Mouse (Mus musculus) midbrain, embryonic 15.5 days (tissue): ENCODE data around the gene Rnf26. TPM values are rescaled to one million over a fixed set of nuclear protein-coding genes. Genes with fewer than 3 reads are reported as not detected.

ENCODE experiments used
- ATAC-seq: fragments of 200-750 bp; cut with Nextera tagmentation; replicated peaks from 2 replicates; pipeline ENCODE4 v1.8.0; 2017; ENCODE audit warnings: moderate TSS enrichment
- H3K27ac ChIP-seq: fragments of 300-500 bp; sonication (generic); 2 replicates; pipeline ENCODE4 v1.5.1; 2015; ENCODE audit warnings: mild to moderate bottlenecking, inconsistent platforms
- H3K27me3 ChIP-seq: fragments of 300-500 bp; sonication (generic); replicated peaks from 2 replicates; pipeline ENCODE4 v1.6.1; 2015; ENCODE audit warnings: inconsistent platforms
- H3K36me3 ChIP-seq: fragments of 300-500 bp; sonication (generic); replicated peaks from 2 replicates; pipeline ENCODE4 v1.6.1; 2015; ENCODE audit warnings: inconsistent platforms
- H3K4me1 ChIP-seq: fragments of 300-500 bp; sonication (generic); 2 replicates; pipeline ENCODE4 v1.6.1; 2015; ENCODE audit warnings: inconsistent platforms
- H3K4me2 ChIP-seq: fragments of 300-500 bp; sonication (generic); 2 replicates; pipeline ENCODE4 v1.6.1; 2015; ENCODE audit warnings: inconsistent platforms, mild to moderate bottlenecking, moderate library complexity
- H3K4me3 ChIP-seq: fragments of 300-500 bp; sonication (generic); 2 replicates; pipeline ENCODE4 v1.5.1; 2015; ENCODE audit warnings: mild to moderate bottlenecking, inconsistent platforms
- H3K9ac ChIP-seq: fragments of 300-500 bp; sonication (generic); 2 replicates; pipeline ENCODE4 v1.6.1; 2015; ENCODE audit warnings: mild to moderate bottlenecking, inconsistent platforms
- H3K9me3 ChIP-seq: fragments of 300-500 bp; sonication (generic); 2 replicates; pipeline ENCODE4 v1.6.1; 2016; ENCODE audit warnings: inconsistent platforms
- WGBS: fragments of 180-500 bp; shearing (Covaris S2); methylation state at CpG from one replicate; pipeline ENCODE4 v1.1.7; 2015; ENCODE audit warnings: mixed read lengths; 5-methylcytosine and 5-hydroxymethylcytosine counted together
- polyA plus RNA-seq: library from polyadenylated mRNA; unstranded; fragments of >200 nt; fragmentation: Nextera tagmentation; extraction: Ambion mirVana; gene quantifications from 2 replicates; pipeline ENCODE4 v1.2.1, GENCODE M21; 2015

Gene Rnf26
- polyA plus RNA-seq, 1 experiment from 2014 or later, result 29.2 TPM

DNA sequence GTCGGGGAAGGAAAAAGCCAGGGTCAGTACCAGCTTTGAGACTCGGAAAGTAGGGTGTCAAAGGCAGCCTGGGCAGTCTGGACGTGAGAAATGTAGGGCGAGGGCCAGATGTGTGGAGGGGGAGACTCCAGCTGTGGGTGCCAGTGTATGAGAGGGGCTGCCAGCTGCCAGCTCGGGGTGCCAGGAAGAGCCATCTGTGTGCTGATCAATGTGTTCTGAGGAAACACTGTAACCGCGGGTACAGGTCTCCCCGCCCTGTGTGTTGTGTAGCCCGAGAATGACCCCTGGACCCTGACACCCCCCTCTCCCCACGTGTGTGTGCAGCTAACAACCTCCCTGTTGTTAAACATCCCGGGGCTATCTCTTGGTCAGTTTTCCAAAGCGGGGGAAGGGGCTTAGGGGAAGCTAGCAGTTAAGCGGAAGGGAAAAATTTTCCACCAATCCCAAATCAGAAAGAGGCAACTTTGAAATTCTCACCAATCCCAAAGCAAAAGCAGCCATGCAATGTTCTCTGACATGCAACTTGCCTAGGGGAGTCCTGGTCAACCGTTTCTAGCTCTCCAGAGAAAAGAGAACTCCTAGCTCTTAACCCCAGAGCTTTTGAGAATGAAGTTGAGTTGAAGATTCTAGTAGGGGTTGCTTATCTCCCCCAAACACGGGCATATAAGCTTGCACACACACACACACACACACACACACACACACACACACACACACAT lies 45.9 kb downstream of the Rnf26 start:
- peak; percentile 71 for ATAC-seq
- peak overlapping the region; percentile 82 for H3K4me2 ChIP-seq

DNA sequence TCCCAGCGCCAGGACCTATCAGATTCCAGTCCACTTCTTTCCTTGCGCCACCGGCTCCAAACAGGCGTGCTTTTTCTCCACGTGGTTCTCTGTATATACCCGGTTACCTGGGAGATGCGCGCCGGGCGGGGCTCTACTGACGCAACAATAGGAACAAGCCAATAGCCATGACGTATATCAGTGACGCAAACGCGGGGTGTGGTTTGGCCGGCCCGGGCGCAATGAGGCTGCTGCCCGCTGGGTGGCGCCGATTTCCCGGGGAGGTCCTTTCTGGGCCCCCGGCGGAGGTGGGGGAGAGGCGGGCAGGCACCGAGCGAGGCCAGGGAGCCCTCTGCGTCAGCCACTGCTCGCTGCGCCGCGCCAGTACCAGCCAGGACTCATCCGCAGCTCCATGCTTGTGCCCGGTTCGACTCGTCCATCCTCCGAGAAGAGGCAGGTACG lies 46.5 kb downstream of the Rnf26 start, which contains the start of gene Usp2:
Gene Usp2, plus strand, starts transcription at position 237 of the 441 bp plus-strand sequence.
- H3K4me2 ChIP-seq, result peak within 1 kb of the TSS; percentile 82
- H3K27me3 ChIP-seq, result no peaks in the 10 kb centered on the region; the same call in 1 of the 2 replicates
- peak; percentile 99 for ATAC-seq
- under 1% methylated on average over 38 of the region's 38 CpGs for WGBS
- H3K4me1 ChIP-seq, result peaks cover 17% of the 10 kb centered on the region
- peak within 1 kb of the TSS; percentile 31; the same call in 1 of the 2 replicates for H3K27ac ChIP-seq
- H3K4me3 ChIP-seq, result peak within 1 kb of the TSS; percentile 51
- no peaks in the 10 kb centered on the region for H3K9me3 ChIP-seq
- H3K9ac ChIP-seq, result peak within 1 kb of the TSS; percentile 48
- H3K36me3 ChIP-seq, result no peaks in the 10 kb centered on the region

More for the DNA sequence above, 45.9 kb downstream of the Rnf26 start:
- Histone ChIP-seq H3K9ac (peak overlapping the region; percentile 48), H3K27ac (peak overlapping the region; percentile 31; the same call in 1 of the 2 replicates), H3K9me3 (no peaks in the 10 kb centered on the region), H3K4me1 (peaks cover 23% of the 10 kb centered on the region), H3K27me3 (no peaks in the 10 kb centered on the region; the same call in 1 of the 2 replicates), H3K36me3 (no peaks in the 10 kb centered on the region), H3K4me3 (peak overlapping the region; percentile 51)
- WGBS, result 9% methylated on average over 15 of the region's 15 CpGs

DNA sequence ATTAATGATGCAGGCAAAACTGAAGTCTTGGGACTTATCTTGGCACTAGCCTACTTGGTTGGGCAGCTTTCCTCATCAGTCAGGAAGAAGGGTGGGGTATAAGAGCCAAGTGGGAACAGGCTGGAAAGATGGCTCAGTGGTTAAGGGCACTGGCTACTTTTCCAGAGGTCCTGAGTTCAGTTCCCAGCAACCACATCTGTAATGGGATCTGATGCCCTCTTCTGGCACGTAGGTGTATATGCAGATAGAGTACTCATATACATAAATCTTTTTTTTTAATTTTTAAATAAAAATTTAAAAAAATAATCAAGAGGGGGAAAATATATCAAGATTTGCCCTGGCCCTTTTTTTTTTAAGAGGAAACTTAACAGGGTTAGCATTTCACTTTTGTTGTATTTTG lies 48.1 kb downstream of the Rnf26 start:
- H3K9me3 ChIP-seq, result no peaks in the 10 kb centered on the region
- H3K4me3 ChIP-seq, result no peak overlapping the region
- no peak for ATAC-seq
- H3K9ac ChIP-seq, result no peak overlapping the region
- WGBS, result 41% methylated on average over 1 of the region's 1 CpGs
- no peaks in the 10 kb centered on the region for H3K36me3 ChIP-seq
- H3K4me2 ChIP-seq, result no peak overlapping the region
- no peaks in the 10 kb centered on the region for H3K27me3 ChIP-seq
- peaks cover 13% of the 10 kb centered on the region for H3K4me1 ChIP-seq
- no peak overlapping the region for H3K27ac ChIP-seq

DNA sequence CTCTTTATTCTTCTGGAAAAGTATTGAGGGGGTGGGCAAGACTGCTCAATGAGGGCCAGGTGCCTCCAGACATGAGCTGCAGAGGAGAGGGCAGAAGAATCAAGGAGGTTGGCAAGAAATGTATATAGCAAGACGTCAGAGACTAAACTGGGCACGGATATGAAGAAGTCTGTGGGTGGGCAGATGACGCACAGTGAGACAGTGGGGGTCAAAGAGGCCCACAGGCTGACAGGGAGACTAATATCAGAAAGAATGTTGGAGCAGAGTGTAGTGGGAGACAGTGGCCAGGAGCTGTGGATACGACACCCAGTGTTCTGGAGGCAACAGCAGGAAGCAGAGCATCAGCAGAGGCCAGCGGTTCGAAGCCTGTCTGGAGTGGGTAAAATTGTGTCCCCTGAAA lies 54.7 kb downstream of the Rnf26 start:
- H3K27ac ChIP-seq, result no peak overlapping the region
- no peak overlapping the region for H3K4me2 ChIP-seq
- H3K27me3 ChIP-seq, result no peaks in the 10 kb centered on the region
- no peaks in the 10 kb centered on the region for H3K36me3 ChIP-seq
- H3K9me3 ChIP-seq, result no peaks in the 10 kb centered on the region
- no peak for ATAC-seq
- H3K4me3 ChIP-seq, result no peak overlapping the region
- WGBS, result 86% methylated on average over 6 of the region's 6 CpGs
- no peak overlapping the region for H3K9ac ChIP-seq
- H3K4me1 ChIP-seq, result no peaks in the 10 kb centered on the region

DNA sequence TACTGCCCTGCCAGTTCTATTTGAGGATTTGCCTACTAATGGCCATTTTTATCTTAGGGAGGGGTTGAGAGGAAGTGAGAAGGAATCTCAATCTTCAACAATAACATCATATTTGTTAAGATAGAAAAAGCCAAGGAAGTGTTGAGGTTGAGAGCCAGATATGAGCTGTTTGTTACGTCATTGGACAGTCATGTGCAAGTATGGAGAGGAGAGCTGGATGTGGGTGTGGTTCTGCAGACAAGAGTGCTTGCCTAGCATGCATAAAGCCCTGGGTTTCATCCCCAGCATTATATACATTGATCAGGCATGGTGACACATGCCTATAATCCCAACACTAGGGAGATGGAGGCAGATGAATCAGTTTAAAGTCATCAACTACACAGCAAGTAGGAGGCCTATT lies 59.4 kb downstream of the Rnf26 start:
- Histone ChIP-seq H3K4me3 (no peak overlapping the region), H3K27ac (no peak overlapping the region), H3K9me3 (no peaks in the 10 kb centered on the region), H3K36me3 (no peaks in the 10 kb centered on the region), H3K4me2 (no peak overlapping the region), H3K27me3 (no peaks in the 10 kb centered on the region), H3K9ac (no peak overlapping the region), H3K4me1 (no peaks in the 10 kb centered on the region)
- ATAC-seq, result no peak
- 83% methylated on average over 1 of the region's 1 CpGs for WGBS

DNA sequence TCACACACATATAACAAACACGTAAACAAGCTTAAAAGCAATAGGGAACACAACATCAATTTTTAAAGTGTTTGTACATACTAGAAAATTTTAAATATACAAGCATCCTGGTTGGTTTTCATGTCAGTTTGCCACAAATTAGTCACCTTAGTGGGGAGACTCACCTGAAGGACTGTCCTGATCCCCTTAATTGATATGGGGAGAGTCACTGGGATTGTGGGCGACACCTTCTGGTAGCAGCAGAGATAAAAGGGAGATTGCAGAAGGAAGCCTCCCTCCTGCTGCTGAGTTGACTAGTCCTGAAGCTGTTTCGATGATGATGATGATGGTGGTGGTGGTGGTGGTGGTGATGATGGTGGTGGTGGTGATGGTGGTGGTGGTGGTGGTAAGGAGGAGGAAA lies 60.5 kb downstream of the Rnf26 start:
- Histone ChIP-seq H3K4me3 (no peak overlapping the region), H3K36me3 (no peaks in the 10 kb centered on the region), H3K27me3 (no peaks in the 10 kb centered on the region), H3K27ac (no peak overlapping the region), H3K9me3 (no peaks in the 10 kb centered on the region), H3K4me1 (no peaks in the 10 kb centered on the region), H3K4me2 (no peak overlapping the region), H3K9ac (no peak overlapping the region)
- 66% methylated on average over 3 of the region's 3 CpGs for WGBS
- ATAC-seq, result no peak

DNA sequence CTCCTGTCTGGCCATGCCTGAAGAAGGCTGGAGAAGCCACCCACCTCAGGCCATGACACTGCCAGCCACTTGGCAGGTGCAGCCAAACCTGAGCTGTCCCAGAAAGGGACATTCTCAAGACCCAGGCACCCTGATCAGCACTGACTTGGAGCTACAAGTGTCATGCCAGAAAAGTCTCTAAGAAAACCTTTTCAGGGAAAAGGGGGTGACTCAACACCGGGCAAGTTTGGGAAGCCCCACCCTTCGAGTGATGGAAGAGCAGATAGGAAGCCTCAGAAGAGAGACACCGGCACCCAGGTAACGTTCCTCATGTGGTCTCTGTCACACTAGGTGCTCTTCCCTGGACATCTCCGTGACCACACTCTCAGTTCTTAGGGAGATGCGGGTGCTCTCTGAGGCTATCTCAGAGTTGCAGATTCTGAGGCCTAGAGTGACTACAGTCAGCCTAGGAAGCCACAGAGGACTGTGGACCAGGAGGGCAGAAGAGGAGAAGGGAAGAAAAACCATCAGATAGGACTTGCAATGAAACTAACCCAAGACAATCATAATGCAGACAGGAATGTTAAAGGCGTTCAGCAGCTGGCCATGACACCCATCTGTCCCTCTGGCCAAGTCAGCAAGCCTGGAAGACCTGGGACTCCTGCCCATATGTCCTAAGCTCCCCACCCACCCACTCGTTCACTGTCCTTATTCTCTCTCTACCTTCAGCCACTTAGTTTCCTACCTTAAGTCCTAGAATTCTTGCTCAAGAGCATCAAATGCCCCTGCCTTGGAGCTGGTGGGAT lies 63.7 kb downstream of the Rnf26 start:
- Histone ChIP-seq H3K9me3 (no peaks in the 10 kb centered on the region), H3K36me3 (no peaks in the 10 kb centered on the region), H3K27ac (no peak overlapping the region), H3K4me3 (no peak overlapping the region), H3K4me1 (no peaks in the 10 kb centered on the region), H3K27me3 (peaks cover 12% of the 10 kb centered on the region), H3K9ac (no peak overlapping the region), H3K4me2 (no peak overlapping the region)
- no peak for ATAC-seq
- WGBS, result 93% methylated on average over 8 of the region's 8 CpGs

DNA sequence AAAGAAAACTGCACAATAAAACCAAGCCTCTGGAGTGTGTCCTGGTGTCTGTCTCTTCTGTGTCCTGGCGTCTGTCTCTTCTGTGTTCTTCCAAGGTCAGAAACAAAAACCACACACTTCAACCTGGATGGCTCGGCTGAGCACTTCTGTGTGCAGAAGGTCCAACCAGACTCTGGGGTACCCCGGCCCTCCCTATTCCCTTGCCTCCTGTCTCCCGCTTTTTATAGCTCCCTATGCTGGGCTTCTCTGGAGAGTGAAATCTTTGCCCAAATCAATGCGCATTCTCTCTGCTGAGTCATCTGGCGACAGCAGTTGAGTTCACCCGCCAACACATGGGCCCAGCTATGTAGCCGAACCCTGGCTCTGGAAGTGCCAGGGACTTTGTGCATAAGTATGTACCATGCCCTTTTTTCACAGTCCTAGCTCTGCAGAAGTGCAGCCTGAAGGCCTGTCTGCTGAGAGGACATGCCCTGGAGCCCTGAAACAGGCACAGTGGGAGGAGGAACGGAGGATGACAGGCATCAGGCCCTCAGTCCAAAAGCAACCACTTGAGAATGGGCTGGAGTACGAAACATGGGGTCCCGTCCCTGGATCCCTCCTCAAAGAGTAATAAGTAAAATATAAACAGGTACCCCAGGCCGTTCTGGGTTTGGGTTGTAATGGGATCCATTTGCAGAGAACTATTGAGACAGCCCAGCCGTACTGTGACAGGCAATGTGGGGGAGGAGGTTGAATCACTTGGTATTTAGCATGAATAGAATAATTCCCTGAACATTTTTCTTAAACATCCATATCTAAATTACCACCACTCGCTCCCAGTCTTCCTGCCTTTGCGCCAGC lies 64.6 kb downstream of the Rnf26 start:
- no peak for ATAC-seq
- Histone ChIP-seq H3K9ac (no peak overlapping the region), H3K4me3 (no peak overlapping the region), H3K27ac (no peak overlapping the region), H3K4me1 (peaks cover 8% of the 10 kb centered on the region), H3K4me2 (no peak overlapping the region), H3K36me3 (no peaks in the 10 kb centered on the region), H3K27me3 (peaks cover 20% of the 10 kb centered on the region), H3K9me3 (no peaks in the 10 kb centered on the region)
- 81% methylated on average over 15 of the region's 15 CpGs for WGBS

DNA sequence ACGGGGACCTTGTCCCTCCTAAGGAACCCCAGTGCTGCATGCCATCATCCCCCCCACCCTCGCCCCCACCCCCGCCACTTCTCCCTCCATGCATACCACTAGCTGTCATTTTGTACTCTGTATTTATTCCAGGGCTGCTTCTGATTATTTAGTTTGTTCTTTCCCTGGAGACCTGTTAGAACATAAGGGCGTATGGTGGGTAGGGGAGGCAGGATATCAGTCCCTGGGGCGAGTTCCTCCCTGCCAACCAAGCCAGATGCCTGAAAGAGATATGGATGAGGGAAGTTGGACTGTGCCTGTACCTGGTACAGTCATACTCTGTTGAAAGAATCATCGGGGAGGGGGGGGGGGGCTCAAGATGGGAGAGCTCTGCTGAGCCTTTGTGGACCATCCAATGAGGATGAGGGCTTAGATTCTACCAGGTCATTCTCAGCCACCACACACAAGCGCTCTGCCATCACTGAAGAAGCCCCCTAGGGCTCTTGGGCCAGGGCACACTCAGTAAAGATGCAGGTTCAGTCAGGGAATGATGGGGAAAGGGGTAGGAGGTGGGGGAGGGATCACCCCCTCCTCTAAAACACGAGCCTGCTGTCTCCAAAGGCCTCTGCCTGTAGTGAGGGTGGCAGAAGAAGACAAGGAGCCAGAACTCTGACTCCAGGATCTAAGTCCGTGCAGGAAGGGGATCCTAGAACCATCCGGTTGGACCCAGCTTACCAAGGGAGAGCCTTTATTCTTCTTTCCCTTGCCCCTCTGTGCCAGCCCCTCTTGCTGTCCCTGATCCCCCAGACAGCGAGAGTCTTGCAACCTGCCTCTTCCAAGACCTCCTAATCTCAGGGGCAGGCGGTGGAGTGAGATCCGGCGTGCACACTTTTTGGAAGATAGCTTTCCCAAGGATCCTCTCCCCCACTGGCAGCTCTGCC lies 65.5 kb downstream of the Rnf26 start:
- H3K27me3 ChIP-seq, result peaks cover 25% of the 10 kb centered on the region
- H3K4me3 ChIP-seq, result no peak overlapping the region
- H3K4me2 ChIP-seq, result no peak overlapping the region
- H3K4me1 ChIP-seq, result peaks cover 17% of the 10 kb centered on the region
- H3K36me3 ChIP-seq, result no peaks in the 10 kb centered on the region
- 81% methylated on average over 14 of the region's 14 CpGs for WGBS
- no peak overlapping the region for H3K9ac ChIP-seq
- H3K27ac ChIP-seq, result no peak overlapping the region
- H3K9me3 ChIP-seq, result no peaks in the 10 kb centered on the region
- no peak for ATAC-seq

DNA sequence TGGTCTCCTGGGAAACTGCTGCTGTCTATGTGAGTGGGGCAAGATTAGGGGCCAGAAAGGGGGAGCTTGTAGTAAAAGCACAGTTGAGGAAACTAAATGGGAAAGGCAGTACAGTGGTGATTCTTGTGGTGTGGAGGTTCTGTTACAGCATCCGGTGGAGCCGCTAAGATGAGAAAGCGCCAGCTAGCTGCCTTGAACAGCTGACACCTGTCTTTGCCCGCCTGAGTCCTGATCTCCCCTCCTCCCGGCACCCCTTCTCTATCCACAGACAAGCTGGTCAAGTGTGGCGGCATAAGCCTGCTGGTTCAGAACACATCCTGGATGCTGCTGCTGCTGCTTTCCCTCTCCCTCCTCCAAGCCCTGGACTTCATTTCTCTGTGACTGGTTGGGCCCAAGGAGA lies 66.2 kb downstream of the Rnf26 start:
- Histone ChIP-seq H3K4me1 (peaks cover 19% of the 10 kb centered on the region), H3K9me3 (no peaks in the 10 kb centered on the region), H3K27ac (no peak overlapping the region), H3K27me3 (peaks cover 28% of the 10 kb centered on the region), H3K36me3 (no peaks in the 10 kb centered on the region), H3K4me2 (no peak overlapping the region), H3K4me3 (no peak overlapping the region), H3K9ac (no peak overlapping the region)
- no peak for ATAC-seq
- WGBS, result 67% methylated on average over 6 of the region's 6 CpGs

DNA sequence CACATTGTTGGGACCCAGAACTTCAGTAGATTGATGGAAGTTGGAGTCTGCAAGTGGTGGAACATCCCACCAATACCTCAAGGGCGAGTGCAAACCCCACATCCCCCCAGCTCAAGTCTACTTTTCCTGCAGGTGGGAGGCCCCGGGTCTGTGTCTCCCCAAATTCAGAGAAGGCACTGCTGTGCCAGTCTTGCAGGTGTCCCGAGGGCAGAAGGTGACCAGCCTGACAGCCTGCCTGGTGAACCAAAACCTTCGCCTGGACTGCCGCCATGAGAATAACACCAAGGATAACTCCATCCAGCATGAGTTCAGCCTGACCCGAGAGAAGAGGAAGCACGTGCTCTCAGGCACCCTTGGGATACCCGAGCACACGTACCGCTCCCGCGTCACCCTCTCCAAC lies 66.9 kb downstream of the Rnf26 start:
- H3K27me3 ChIP-seq, result peaks cover 34% of the 10 kb centered on the region
- 90% methylated on average over 12 of the region's 12 CpGs for WGBS
- no peak overlapping the region for H3K4me3 ChIP-seq
- H3K9me3 ChIP-seq, result no peaks in the 10 kb centered on the region
- no peak overlapping the region for H3K27ac ChIP-seq
- no peak overlapping the region for H3K4me2 ChIP-seq
- no peaks in the 10 kb centered on the region for H3K36me3 ChIP-seq
- H3K9ac ChIP-seq, result no peak overlapping the region
- H3K4me1 ChIP-seq, result peaks cover 19% of the 10 kb centered on the region
- ATAC-seq, result no peak
